Mouse (Mus musculus) intestine, postnatal 0 days (tissue): Measurements from ENCODE around the gene Slirp. TPM values are rescaled to one million over a fixed set of nuclear protein-coding genes. Genes with fewer than 3 reads are reported as not detected.

ENCODE experiments used
- ATAC-seq: fragments of 200-750 bp; cut with Nextera tagmentation; 2 replicates; pipeline ENCODE4 v1.8.0; 2017; ENCODE audit warnings: mild to moderate bottlenecking, moderate TSS enrichment, moderate library complexity
- H3K27ac ChIP-seq: fragments of 300-500 bp; sonication (generic); 2 replicates; pipeline ENCODE4 v1.5.1; 2014; ENCODE audit warnings: mild to moderate bottlenecking, low read depth, low read length, moderate library complexity
- H3K27me3 ChIP-seq: fragments of 300-500 bp; sonication (generic); replicated peaks from 2 replicates; pipeline ENCODE4 v1.6.1; 2014; ENCODE audit warnings: low read length, mixed read lengths; ENCODE audit not compliant: control insufficient read depth, insufficient read depth
- H3K36me3 ChIP-seq: fragments of 300-500 bp; sonication (generic); 2 replicates; pipeline ENCODE4 v1.6.1; 2014; ENCODE audit warnings: mild to moderate bottlenecking, moderate library complexity; ENCODE audit not compliant: control insufficient read depth, insufficient read depth
- H3K4me1 ChIP-seq: fragments of 300-500 bp; sonication (generic); replicated peaks from 2 replicates; pipeline ENCODE4 v1.6.1; 2014; ENCODE audit warnings: antibody characterized with exemption, low read length, mixed read lengths; ENCODE audit not compliant: control insufficient read depth, insufficient read depth
- H3K4me2 ChIP-seq: fragments of 300-500 bp; sonication (generic); replicated peaks from 2 replicates; pipeline ENCODE4 v1.6.1; 2014; ENCODE audit warnings: low read depth, mild to moderate bottlenecking, moderate library complexity
- H3K4me3 ChIP-seq: fragments of 300-500 bp; sonication (generic); 2 replicates; pipeline ENCODE4 v1.5.1; 2014; ENCODE audit warnings: low read depth, low read length
- H3K9ac ChIP-seq: fragments of 300-500 bp; sonication (generic); 2 replicates; pipeline ENCODE4 v1.6.1; 2014; ENCODE audit warnings: mild to moderate bottlenecking, low read depth, low read length
- H3K9me3 ChIP-seq: fragments of 300-500 bp; sonication (generic); 2 replicates; pipeline ENCODE4 v1.6.1; 2016; ENCODE audit warnings: mixed run types; ENCODE audit not compliant: control insufficient read depth
- CTCF ChIP-seq: sonication (generic); IDR thresholded peaks from 2 replicates; pipeline ENCODE4 v1.5.1; 2016; ENCODE audit warnings: low read depth, mild to moderate bottlenecking, control low read depth, antibody characterized with exemption, moderate library complexity
- WGBS: fragments of 180-500 bp; shearing (Covaris S2); extraction: QIAGEN DNeasy Blood & Tissue Kit; methylation state at CpG from one replicate; pipeline ENCODE4 v1.1.7; 2014; 5-methylcytosine and 5-hydroxymethylcytosine counted together
- polyA plus RNA-seq: library from polyadenylated mRNA; unstranded; fragments of >200 nt; fragmentation: Nextera tagmentation; extraction: Ambion mirVana; gene quantifications from 2 replicates; pipeline ENCODE4 v1.2.1, GENCODE M21; 2015

Slirp gene
- polyA plus RNA-seq, 1 experiment from 2014 or later: 272 TPM

DNA sequence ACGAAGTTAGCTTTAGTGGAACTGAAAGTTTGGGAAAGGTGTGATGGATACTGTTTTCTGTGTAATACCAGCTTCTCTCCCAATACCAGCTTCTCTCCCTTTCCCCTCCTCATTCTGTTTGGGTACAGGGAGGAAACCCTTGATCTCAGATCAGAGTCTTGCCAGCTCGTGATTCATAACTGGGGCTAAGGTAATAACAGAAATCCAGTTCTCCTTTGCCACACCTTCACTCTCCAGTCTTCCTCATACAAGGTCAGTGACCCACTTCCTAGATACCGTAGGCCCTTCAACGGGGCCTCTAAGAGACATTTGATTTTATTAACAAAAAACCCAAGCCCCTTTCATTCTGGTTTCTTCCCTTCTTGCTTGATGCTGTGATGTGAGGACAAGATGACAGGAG is 38.5 kb upstream of the Slirp start:
- no peak overlapping the region for H3K4me3 ChIP-seq
- H3K4me1 ChIP-seq: 0 out of 2 replicates have a peak, but pooled peaks cover 6% of the 10 kb centered on the region
- 43% methylated on average over 4 of the region's 4 CpGs for WGBS
- peak; percentile 60 for ATAC-seq
- peak overlapping the region; percentile 31 for H3K27ac ChIP-seq
- no peaks in the 10 kb centered on the region for H3K36me3 ChIP-seq
- no peak overlapping the region for H3K9ac ChIP-seq
- TF ChIP-seq CTCF: no peak
- no peaks in the 10 kb centered on the region for H3K27me3 ChIP-seq
- H3K4me2 ChIP-seq: no peak overlapping the region
- no peaks in the 10 kb centered on the region for H3K9me3 ChIP-seq

DNA sequence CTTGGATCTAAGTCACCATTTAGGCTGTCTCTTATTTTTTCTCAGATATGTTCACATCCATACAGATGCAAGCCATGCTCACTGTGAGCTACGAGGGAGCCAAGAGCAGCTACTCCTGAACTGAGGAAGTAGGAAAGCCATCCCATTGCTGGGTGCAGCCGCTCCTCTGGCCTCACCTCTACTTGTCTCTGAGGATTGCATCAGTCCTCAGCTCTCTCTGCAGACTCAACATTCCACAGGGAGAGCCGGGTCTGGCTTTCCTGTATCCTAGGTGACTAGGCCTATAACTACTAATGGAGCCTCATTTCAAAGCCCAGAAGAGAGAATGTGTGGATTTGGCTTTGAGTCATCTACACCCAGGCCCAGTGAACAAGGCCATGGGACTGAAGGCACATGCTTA is 38.0 kb upstream of the Slirp start:
- Histone ChIP-seq H3K27ac (peak overlapping the region; percentile 31), H3K4me1 (0 out of 2 replicates have a peak, but pooled peaks cover 6% of the 10 kb centered on the region), H3K4me3 (no peak overlapping the region), H3K27me3 (no peaks in the 10 kb centered on the region), H3K4me2 (no peak overlapping the region), H3K9me3 (no peaks in the 10 kb centered on the region), H3K36me3 (no peaks in the 10 kb centered on the region), H3K9ac (no peak overlapping the region)
- peak; percentile 53 for ATAC-seq
- WGBS: 35% methylated on average over 3 of the region's 3 CpGs
- no peak for TF ChIP-seq CTCF

DNA sequence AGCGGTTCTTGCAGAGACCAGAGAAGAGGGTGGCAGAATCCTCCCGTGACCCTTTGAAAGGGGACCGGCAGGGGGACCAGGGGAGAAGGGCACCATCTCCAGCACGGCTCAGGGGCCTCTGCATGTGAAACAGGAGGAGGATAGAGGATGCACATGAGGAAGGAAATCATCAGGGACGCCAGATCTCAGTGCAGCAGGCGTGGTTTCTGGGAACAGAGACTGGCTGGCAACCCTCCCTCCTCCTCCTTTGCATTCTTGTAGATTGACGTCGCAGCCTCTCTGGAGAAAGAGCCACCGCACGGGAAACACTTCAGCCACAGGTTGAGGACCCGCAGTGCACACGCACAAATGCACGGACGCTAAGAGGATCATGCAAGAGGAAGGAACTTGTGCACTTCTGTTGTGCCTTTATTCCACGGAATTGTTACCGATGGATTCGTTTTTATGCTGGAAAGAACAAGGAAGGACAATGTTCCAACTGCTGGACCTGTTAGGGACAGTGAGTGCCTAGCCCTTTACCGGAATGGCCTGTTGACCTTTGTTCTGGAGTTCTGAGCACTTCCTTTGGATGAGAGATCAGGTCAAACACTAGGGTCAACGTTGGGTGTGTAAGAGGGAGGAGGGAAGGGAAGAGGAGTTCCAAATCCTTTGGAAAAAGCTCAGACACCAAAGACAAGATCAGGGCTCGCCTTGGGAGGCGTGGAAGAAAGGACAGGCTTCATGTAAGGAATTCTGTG is 35.7 kb upstream of the Slirp start:
- TF ChIP-seq CTCF: no peak
- Histone ChIP-seq H3K36me3 (no peaks in the 10 kb centered on the region), H3K4me2 (peak overlapping the region; percentile 53), H3K27me3 (no peaks in the 10 kb centered on the region), H3K4me1 (0 out of 2 replicates have a peak, but pooled peaks cover 6% of the 10 kb centered on the region), H3K9ac (no peak overlapping the region), H3K4me3 (no peak overlapping the region), H3K9me3 (no peaks in the 10 kb centered on the region), H3K27ac (peak overlapping the region; percentile 24)
- 19% methylated on average over 21 of the region's 21 CpGs for WGBS
- peak; percentile 44; the same call in 1 of the 2 replicates for ATAC-seq

DNA sequence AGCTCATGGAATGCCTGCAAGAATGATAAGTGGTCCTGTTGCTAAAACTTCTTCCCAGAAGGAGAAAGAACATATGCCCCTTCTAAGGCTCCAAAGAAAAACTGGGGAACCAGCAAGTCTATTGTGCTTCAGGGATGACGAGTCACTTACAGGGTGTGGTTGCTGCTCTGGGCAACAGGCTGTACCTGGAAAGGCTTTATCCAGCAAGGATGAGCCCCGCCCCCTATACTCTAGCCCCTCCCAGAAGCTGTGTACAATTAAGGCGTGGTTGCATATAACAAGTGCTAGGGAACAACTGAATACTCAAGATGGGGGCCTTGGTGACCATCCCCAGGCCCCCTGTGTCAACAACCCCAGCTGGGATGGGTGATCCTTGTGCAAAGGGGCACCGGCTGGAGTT is 34.6 kb upstream of the Slirp start:
- Histone ChIP-seq H3K4me2 (no peak overlapping the region), H3K27ac (no peak overlapping the region; the same call in 1 of the 2 replicates), H3K4me3 (no peak overlapping the region), H3K9me3 (no peaks in the 10 kb centered on the region), H3K4me1 (0 out of 2 replicates have a peak, but pooled peaks cover 6% of the 10 kb centered on the region), H3K9ac (no peak overlapping the region), H3K27me3 (no peaks in the 10 kb centered on the region), H3K36me3 (no peaks in the 10 kb centered on the region)
- ATAC-seq: peak; percentile 55
- WGBS: 52% methylated on average over 4 of the region's 4 CpGs
- TF ChIP-seq CTCF: no peak

- Histone ChIP-seq H3K27ac (no peak overlapping the region), H3K4me3 (no peak overlapping the region), H3K9ac (no peak overlapping the region), H3K4me2 (no peak overlapping the region), H3K36me3 (no peaks in the 10 kb centered on the region), H3K4me1 (0 out of 2 replicates have a peak, but pooled peaks cover 6% of the 10 kb centered on the region), H3K27me3 (no peaks in the 10 kb centered on the region), H3K9me3 (no peaks in the 10 kb centered on the region)
- ATAC-seq: no peak
- TF ChIP-seq CTCF: no peak
- 29% methylated on average over 7 of the region's 7 CpGs for WGBS
These were observed 32.7 kb upstream of the Slirp start for GRCm38 (mm10) chr12:87410999-87411398.

DNA sequence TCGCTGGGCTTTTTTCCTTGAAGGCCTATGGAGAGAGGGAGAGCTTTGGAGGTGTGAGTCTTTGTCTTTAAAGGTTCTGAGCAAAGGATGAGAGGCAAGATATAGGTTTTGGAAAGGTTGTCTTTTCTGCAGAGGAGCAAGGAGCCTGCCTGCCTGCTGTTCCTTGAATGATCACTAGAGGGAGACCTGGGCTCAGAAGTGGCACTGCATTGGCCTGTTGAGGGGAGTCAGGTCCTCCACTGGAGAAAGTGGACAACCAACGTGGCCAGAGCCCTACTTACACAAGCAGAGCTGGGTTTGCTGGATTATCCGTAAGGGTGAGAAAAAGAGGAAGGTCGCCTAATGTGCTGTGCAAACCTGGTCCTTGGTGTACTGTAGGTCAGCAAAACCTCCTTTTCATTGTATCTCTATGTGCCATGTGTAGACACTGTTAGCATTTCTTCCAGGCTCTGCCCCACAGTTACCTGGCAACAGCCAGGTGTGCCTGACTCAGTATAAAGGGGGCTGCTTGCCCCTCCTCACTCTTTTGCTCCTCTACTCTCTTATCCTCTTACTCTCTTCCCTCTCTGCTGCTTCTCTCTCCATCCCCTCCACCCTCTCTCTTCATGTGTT is 30.4 kb upstream of the Slirp start:
- peak; percentile 92 for TF ChIP-seq CTCF
- Histone ChIP-seq H3K4me2 (no peak overlapping the region), H3K4me1 (0 out of 2 replicates have a peak, but pooled peaks cover 4% of the 10 kb centered on the region), H3K36me3 (no peaks in the 10 kb centered on the region), H3K27me3 (no peaks in the 10 kb centered on the region), H3K9me3 (no peaks in the 10 kb centered on the region), H3K4me3 (no peak overlapping the region), H3K9ac (no peak overlapping the region), H3K27ac (no peak overlapping the region)
- no peak for ATAC-seq
- WGBS: 24% methylated on average over 4 of the region's 4 CpGs
